Mouse (Mus musculus) myocyte (in vitro differentiated cells): ENCODE results near the gene Cgnl1. TPM values are rescaled to one million over a fixed set of nuclear protein-coding genes. Genes with fewer than 3 reads are reported as not detected.

Source experiments
- H3K27me3 ChIP-seq: one replicate; pipeline ENCODE4 v1.6.1; 2011; ENCODE audit not compliant: control insufficient read depth, insufficient read depth, insufficient read length
- H3K36me3 ChIP-seq: one replicate; pipeline ENCODE4 v1.6.1; 2011; ENCODE audit not compliant: control insufficient read depth, insufficient read depth
- H3K4me2 ChIP-seq: one replicate; pipeline ENCODE4 v1.6.1; 2011; ENCODE audit warnings: low read depth, control low read depth
- H3K4me3 ChIP-seq: one replicate; pipeline ENCODE4 v1.5.1; 2011; ENCODE audit warnings: mild to moderate bottlenecking, control low read depth, moderate library complexity
- H3K79me2 ChIP-seq: one replicate; pipeline ENCODE4 v1.6.1; 2011; ENCODE audit not compliant: control insufficient read depth, insufficient read depth
- H3ac ChIP-seq: one replicate; pipeline ENCODE4 v1.6.1; 2011; ENCODE audit not compliant: control insufficient read depth, insufficient read length
- CEBPB ChIP-seq: IDR thresholded peaks from 2 replicates; pipeline ENCODE4 v1.6.1; 2011; ENCODE audit warnings: mild to moderate bottlenecking, moderate library complexity; ENCODE audit not compliant: poor library complexity, insufficient read depth, severe bottlenecking
- E2F4 ChIP-seq: IDR thresholded peaks from one replicate; pipeline ENCODE4 v1.6.1; 2011; ENCODE audit warnings: mild to moderate bottlenecking, control low read depth, moderate library complexity; ENCODE audit not compliant: insufficient read depth
- MAX ChIP-seq: IDR thresholded peaks from one replicate; pipeline ENCODE4 v1.6.1; 2011; ENCODE audit warnings: low read depth, mild to moderate bottlenecking, control low read depth
- MYOD1 ChIP-seq, 3 experiments: IDR thresholded peaks; one replicate each; pipeline ENCODE4 v1.6.1; 2011; ENCODE audit warnings: control low read depth in 2 of 3, low read depth in 2 of 3, mild to moderate bottlenecking in 2 of 3, moderate library complexity in 1 of 3; ENCODE audit not compliant: insufficient read length in 2 of 3, control insufficient read depth in 1 of 3
- MYOG ChIP-seq, 3 experiments: IDR thresholded peaks; one replicate each; pipeline ENCODE4 v1.6.1; 2011; ENCODE audit warnings: control low read depth in 2 of 3, low read depth in 2 of 3, mild to moderate bottlenecking in 2 of 3; ENCODE audit not compliant: insufficient read length in 2 of 3, control insufficient read depth in 1 of 3, insufficient read depth in 1 of 3
- POLR2A ChIP-seq: IDR thresholded peaks from one replicate; pipeline ENCODE4 v1.6.1; 2011; ENCODE audit warnings: low read depth, mild to moderate bottlenecking, control low read depth, moderate library complexity; ENCODE audit not compliant: insufficient read length
- POLR2AphosphoS2 ChIP-seq: IDR thresholded peaks from one replicate; pipeline ENCODE4 v1.6.1; 2011; ENCODE audit warnings: low read depth, control low read depth; ENCODE audit not compliant: insufficient read length
- REST ChIP-seq: IDR thresholded peaks from one replicate; pipeline ENCODE4 v1.6.1; 2011; ENCODE audit warnings: mild to moderate bottlenecking, control low read depth, moderate library complexity; ENCODE audit not compliant: insufficient read depth, insufficient read length
- SRF ChIP-seq: IDR thresholded peaks from one replicate; pipeline ENCODE4 v1.6.1; 2011; ENCODE audit warnings: low read depth; ENCODE audit not compliant: control insufficient read depth, insufficient read length
- TCF12 ChIP-seq: IDR thresholded peaks from one replicate; pipeline ENCODE4 v1.6.1; 2011; ENCODE audit warnings: mild to moderate bottlenecking, control low read depth; ENCODE audit not compliant: poor library complexity, insufficient read depth, severe bottlenecking
- TCF3 ChIP-seq: IDR thresholded peaks from one replicate; pipeline ENCODE4 v1.6.1; 2011; ENCODE audit warnings: low read depth, control low read depth; ENCODE audit not compliant: insufficient read length
- USF1 ChIP-seq: IDR thresholded peaks from one replicate; pipeline ENCODE4 v1.6.1; 2011; ENCODE audit warnings: low read depth, mild to moderate bottlenecking, control low read depth, moderate library complexity
- polyA plus RNA-seq: library from polyadenylated mRNA; unstranded; fragments of >200 nt; fragmentation: generic; extraction: Trizol; gene quantifications from one replicate; pipeline ENCODE4 v1.2.1, GENCODE M21; 2012; ENCODE audit warnings: missing spikeins

Cgnl1 gene
- 3.7 TPM for polyA plus RNA-seq

- Histone ChIP-seq H3K79me2 (no peaks in the 10 kb centered on the region), H3K27me3 (no peaks in the 10 kb centered on the region), H3K4me3 (peak within 1 kb of the TSS; percentile 6), H3K36me3 (no peaks in the 10 kb centered on the region), H3K4me2 (peak within 1 kb of the TSS; percentile 58), H3ac (peak within 1 kb of the TSS; percentile 48)
- no peak for TF ChIP-seq TCF12
- peak; percentile 27 for TF ChIP-seq POLR2A
- TF ChIP-seq REST, result no peak
- no peak for TF ChIP-seq SRF
- peak; percentile 22 for TF ChIP-seq TCF3
- peak in 2 of 3 experiments; percentile 70 to 84 for TF ChIP-seq MYOD1 (IDR thresholded peaks at IDR 0.05; ENCODE audit: control insufficient read depth in 1 of 3, insufficient read length in 2 of 3, low read depth in 2 of 3)
- TF ChIP-seq MYOG (IDR thresholded peaks at IDR 0.05; ENCODE audit: control insufficient read depth in 1 of 3, insufficient read depth in 1 of 3, insufficient read length in 2 of 3, low read depth in 2 of 3), result peak; percentile 11 to 76 (median 64)
- TF ChIP-seq USF1, result no peak
- TF ChIP-seq POLR2AphosphoS2, result no peak
- no peak for TF ChIP-seq MAX
- no peak for TF ChIP-seq E2F4
- no peak for TF ChIP-seq CEBPB
Measured at GRCm38 (mm10) chr9:71770991-71771767, at the start of gene Cgnl1. Cgnl1 (minus strand) TSS chr9:71771602.

- Histone ChIP-seq H3K27me3 (no peaks in the 10 kb centered on the region), H3K36me3 (no peaks in the 10 kb centered on the region), H3K79me2 (no peaks in the 10 kb centered on the region), H3K4me3 (no peak overlapping the region), H3K4me2 (no peak overlapping the region), H3ac (no peak overlapping the region)
- TF ChIP-seq MYOG (IDR thresholded peaks at IDR 0.05; ENCODE audit: control insufficient read depth in 1 of 3, insufficient read depth in 1 of 3, insufficient read length in 2 of 3, low read depth in 2 of 3) (no peak), CEBPB (no peak), SRF (no peak), POLR2A (no peak), USF1 (no peak), TCF12 (no peak), MAX (no peak), TCF3 (no peak), MYOD1 (IDR thresholded peaks at IDR 0.05; ENCODE audit: control insufficient read depth in 1 of 3, insufficient read length in 2 of 3, low read depth in 2 of 3) (no peak), REST (no peak), POLR2AphosphoS2 (no peak), E2F4 (no peak)
Measured at GRCm38 (mm10) chr9:71818453-71818852, 47.1 kb upstream of the Cgnl1 start.

- Histone ChIP-seq H3K36me3 (no peaks in the 10 kb centered on the region), H3K79me2 (no peaks in the 10 kb centered on the region), H3K4me3 (no peak overlapping the region), H3K27me3 (no peaks in the 10 kb centered on the region), H3K4me2 (no peak overlapping the region), H3ac (no peak overlapping the region)
- TF ChIP-seq SRF, result no peak
- no peak for TF ChIP-seq E2F4
- peak in 2 of 3 experiments; percentile 54 to 69 for TF ChIP-seq MYOD1 (IDR thresholded peaks at IDR 0.05; ENCODE audit: control insufficient read depth in 1 of 3, insufficient read length in 2 of 3, low read depth in 2 of 3)
- no peak for TF ChIP-seq CEBPB
- TF ChIP-seq MYOG (IDR thresholded peaks at IDR 0.05; ENCODE audit: control insufficient read depth in 1 of 3, insufficient read depth in 1 of 3, insufficient read length in 2 of 3, low read depth in 2 of 3), result no peak
Measured at GRCm38 (mm10) chr9:71816121-71816520, 44.7 kb upstream of the Cgnl1 start.

GRCm38 (mm10) chr9:71813565-71813964, 42.2 kb upstream of the Cgnl1 start:
- Histone ChIP-seq H3K4me2 (no peak overlapping the region), H3K36me3 (no peaks in the 10 kb centered on the region), H3ac (no peak overlapping the region), H3K79me2 (no peaks in the 10 kb centered on the region), H3K27me3 (no peaks in the 10 kb centered on the region), H3K4me3 (no peak overlapping the region)
- no peak for TF ChIP-seq POLR2AphosphoS2
- TF ChIP-seq SRF, result no peak
- TF ChIP-seq E2F4, result no peak
- TF ChIP-seq MYOD1 (IDR thresholded peaks at IDR 0.05; ENCODE audit: control insufficient read depth in 1 of 3, insufficient read length in 2 of 3, low read depth in 2 of 3), result peak in 1 of 3 experiments; percentile 53
- TF ChIP-seq USF1, result no peak
- no peak for TF ChIP-seq POLR2A
- no peak for TF ChIP-seq CEBPB
- no peak for TF ChIP-seq MAX
- no peak for TF ChIP-seq REST
- no peak for TF ChIP-seq TCF12
- peak in 1 of 3 experiments; percentile 63 for TF ChIP-seq MYOG (IDR thresholded peaks at IDR 0.05; ENCODE audit: control insufficient read depth in 1 of 3, insufficient read depth in 1 of 3, insufficient read length in 2 of 3, low read depth in 2 of 3)
- TF ChIP-seq TCF3, result no peak
